Mouse (Mus musculus) C2C12 (cell line): ENCODE results near the gene Wdr63.

Experiments used
- CEBPB ChIP-seq: IDR thresholded peaks from one replicate; pipeline ENCODE4 v1.6.1; 2011; ENCODE audit warnings: low read depth, mild to moderate bottlenecking, control low read depth, moderate library complexity
- CTCF ChIP-seq: IDR thresholded peaks from one replicate; pipeline ENCODE4 v1.5.1; 2011; ENCODE audit not compliant: control insufficient read depth, insufficient read depth, insufficient read length
- MAX ChIP-seq: IDR thresholded peaks from one replicate; pipeline ENCODE4 v1.6.1; 2011; ENCODE audit warnings: mild to moderate bottlenecking, control low read depth
- MYOD1 ChIP-seq: IDR thresholded peaks from one replicate; pipeline ENCODE4 v1.6.1; 2011; ENCODE audit warnings: low read depth; ENCODE audit not compliant: control insufficient read depth, insufficient read length
- MYOG ChIP-seq: IDR thresholded peaks from one replicate; pipeline ENCODE4 v1.6.1; 2011; ENCODE audit not compliant: control insufficient read depth, insufficient read length; ENCODE audit errors: extremely low read depth
- USF1 ChIP-seq: IDR thresholded peaks from one replicate; pipeline ENCODE4 v1.6.1; 2011; ENCODE audit warnings: low read depth, mild to moderate bottlenecking, control low read depth, moderate library complexity

DNA sequence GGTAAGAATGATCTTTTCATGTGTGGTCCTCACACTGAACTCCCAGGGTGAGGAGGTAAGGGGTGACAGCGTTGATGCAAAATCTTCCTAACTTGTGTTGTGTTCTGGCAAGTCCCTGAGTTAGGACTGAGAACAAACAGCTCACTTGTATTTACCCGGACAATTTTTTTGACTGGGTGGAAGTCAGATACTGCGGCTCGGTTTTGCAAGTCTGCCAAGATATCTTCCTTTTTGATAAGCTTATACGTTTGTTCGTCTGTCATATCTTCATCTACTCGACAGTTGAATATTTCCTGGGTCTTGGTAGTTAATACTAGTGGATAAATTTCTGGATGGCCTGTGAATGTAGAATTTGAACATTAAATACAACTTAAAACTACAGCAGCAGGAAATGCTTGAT is 10.9 kb downstream of the Wdr63 start:
- no peak for TF ChIP-seq CTCF
- TF ChIP-seq CEBPB: no peak
- no peak for TF ChIP-seq MYOD1
- no peak for TF ChIP-seq USF1
- no peak for TF ChIP-seq MYOG
- no peak for TF ChIP-seq MAX
